Mouse (Mus musculus) small intestine, adult 2 months (tissue): Measurements from ENCODE around the gene AI467606.

Source experiments
- CTCF ChIP-seq: fragments of 200-500 bp; IDR thresholded peaks from 2 replicates; pipeline ENCODE4 v1.5.1; 2012; ENCODE audit warnings: low read depth, mild to moderate bottlenecking, control low read depth, inconsistent platforms, low read length, moderate library complexity, mixed read lengths; ENCODE audit not compliant: insufficient replicate concordance, insufficient read length; ENCODE audit errors: extremely low read depth
- POLR2A ChIP-seq: fragments of 200-500 bp; IDR thresholded peaks from 2 replicates; pipeline ENCODE4 v1.6.1; 2012; ENCODE audit warnings: low read depth, mild to moderate bottlenecking, control low read depth, inconsistent platforms, low read length, moderate library complexity

- TF ChIP-seq POLR2A (no peak), CTCF (no peak)
These were observed 21.9 kb downstream of the AI467606 start for GRCm38 (mm10) chr7:127112921-127113597.
